Mouse (Mus musculus) bone marrow, adult 2 months (tissue): ENCODE data around the gene Sod2.

ENCODE experiments used
- CTCF ChIP-seq: fragments of 200-500 bp; IDR thresholded peaks from 2 replicates; pipeline ENCODE4 v1.5.1; 2011; ENCODE audit warnings: low read length, control low read depth; ENCODE audit not compliant: control insufficient read depth, insufficient read depth
- POLR2A ChIP-seq: fragments of 200-500 bp; IDR thresholded peaks from 2 replicates; pipeline ENCODE4 v1.6.1; 2011; ENCODE audit warnings: low read depth, mild to moderate bottlenecking, control low read depth, low read length, borderline replicate concordance; ENCODE audit not compliant: control insufficient read depth

- no peak for TF ChIP-seq CTCF
- no peak for TF ChIP-seq POLR2A
Measured at GRCm38 (mm10) chr17:12999069-12999468, 7.6 kb upstream of the Sod2 start.
